ENCODE assay signal across 19 mouse cellular contexts in the genomic region with DNA sequence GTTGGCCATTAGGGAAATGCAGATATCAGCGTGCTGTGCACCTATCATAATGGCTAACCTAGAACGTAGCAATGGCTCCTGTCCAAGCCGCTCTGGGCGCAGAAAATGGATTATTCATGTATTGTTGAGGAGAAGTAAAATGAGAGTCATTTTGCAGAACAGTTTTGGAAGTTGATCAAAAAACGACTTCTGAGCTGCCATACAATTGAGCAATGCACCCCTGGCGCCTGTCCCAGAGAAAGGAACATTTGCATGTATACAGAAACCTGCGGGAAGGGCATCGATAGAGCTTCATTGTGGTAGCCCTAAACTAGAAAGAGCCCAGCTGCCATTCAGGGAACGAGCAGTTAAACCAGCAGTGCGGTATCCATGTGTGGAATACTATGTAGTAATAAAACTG. TPM values are rescaled to one million over a fixed set of nuclear protein-coding genes. Genes with fewer than 3 reads are reported as not detected.
DNase-seq lines count a peak whose midpoint lies in the region; ATAC-seq and TF ChIP-seq lines count a peak whose summit lies in the region.
"Had no signal": no experiment of that assay in that cellular context is flagged by ENCODE, and none has a peak within 500 bp of the region (broad histone marks: within the 10 kb centered on the region; RNA-seq: fewer than 3 reads in every experiment).

No protein-coding gene starts in this region.

- WGBS in midbrain, postnatal 0 days, result 58% methylated on average over 10 of the region's 10 CpGs
- WGBS in midbrain, embryonic 13.5 days, result 72% methylated on average over 10 of the region's 10 CpGs
- WGBS in intestine, embryonic 15.5 days, result 87% methylated on average over 10 of the region's 10 CpGs
- WGBS in heart, embryonic 11.5 days (ENCODE audit: insufficient replicate concordance), result 86% methylated on average over 10 of the region's 10 CpGs

- no peaks in the 10 kb centered on the region for H3K27me3 ChIP-seq in midbrain, postnatal 0 days (ENCODE audit: insufficient read depth, low read length)
- no peaks in the 10 kb centered on the region for H3K27me3 ChIP-seq in midbrain, embryonic 13.5 days
- no peaks in the 10 kb centered on the region for H3K27me3 ChIP-seq in intestine, embryonic 15.5 days (replicated peaks)
- no peaks in the 10 kb centered on the region for H3K27me3 ChIP-seq in heart, embryonic 11.5 days (ENCODE audit: control insufficient read depth, insufficient read depth, low read length)
- H3K27me3 ChIP-seq: heart, embryonic 15.5 days; liver, embryonic 12.5 days; neural tube, embryonic 13.5 days; Patski had no signal

- peaks cover 26% of the 10 kb centered on the region for H3K36me3 ChIP-seq in midbrain, postnatal 0 days (ENCODE audit: insufficient read depth, low read length)
- H3K36me3 ChIP-seq in midbrain, embryonic 13.5 days, result peaks cover 31% of the 10 kb centered on the region
- 0 out of 2 replicates have a peak, but pooled peaks cover 2% of the 10 kb centered on the region for H3K36me3 ChIP-seq in intestine, embryonic 15.5 days
- H3K36me3 ChIP-seq in heart, embryonic 11.5 days (ENCODE audit: control insufficient read depth, insufficient read depth, low read length), result peaks cover 2% of the 10 kb centered on the region

- no peak for DNase-seq in frontal cortex, postnatal 14 days (ENCODE audit: low spot score in 2 of 2)
- peak; percentile 38 for DNase-seq in midbrain, postnatal 0 days (ENCODE audit: low spot score)
- DNase-seq in brain, embryonic 14.5 days (ENCODE audit: low read depth), result peak; percentile 83
- peak; percentile 32 for DNase-seq in lung, postnatal 14 days
- DNase-seq: cerebellum, postnatal 10 days; gastrocnemius, postnatal 10 days; kidney, postnatal 25 days had no signal

- ATAC-seq in frontal cortex, adult (ENCODE audit: low TSS enrichment), result peak; percentile 44
- ATAC-seq in midbrain, postnatal 0 days (ENCODE audit: low FRiP score), result no peak
- no peak for ATAC-seq in midbrain, embryonic 13.5 days
- ATAC-seq in intestine, embryonic 15.5 days, result no peak
- no peak for ATAC-seq in heart, embryonic 11.5 days (replicated peaks; ENCODE audit: insufficient number of reproducible peaks, low FRiP score, low TSS enrichment)
- ATAC-seq: CD4-positive, CD25-positive, alpha-beta regulatory T cell, adult 4 months; liver, embryonic 12.5 days; Patski had no signal

- no peak overlapping the region for H3K9ac ChIP-seq in midbrain, postnatal 0 days (replicated peaks; ENCODE audit: low read length, poor library complexity, severe bottlenecking)
- H3K9ac ChIP-seq in midbrain, embryonic 13.5 days (replicated peaks), result no peak overlapping the region
- H3K9ac ChIP-seq in intestine, embryonic 15.5 days, result no peak overlapping the region
- H3K9ac ChIP-seq in heart, embryonic 11.5 days (ENCODE audit: low read depth, low read length), result no peak overlapping the region
- H3K9ac ChIP-seq: heart, embryonic 15.5 days; liver, embryonic 12.5 days; neural tube, embryonic 13.5 days had no signal

- H3K4me3 ChIP-seq in midbrain, postnatal 0 days (ENCODE audit: low read depth, low read length), result no peak overlapping the region
- H3K4me3 ChIP-seq in midbrain, embryonic 13.5 days (replicated peaks), result no peak overlapping the region
- no peak overlapping the region for H3K4me3 ChIP-seq in intestine, embryonic 15.5 days (replicated peaks)
- H3K4me3 ChIP-seq in heart, embryonic 11.5 days (ENCODE audit: low read depth, low read length), result no peak overlapping the region
- H3K4me3 ChIP-seq: heart, embryonic 15.5 days; left cerebral cortex, adult 2 months; liver, embryonic 12.5 days; neural tube, embryonic 13.5 days had no signal

- no peaks in the 10 kb centered on the region for H3K4me1 ChIP-seq in midbrain, postnatal 0 days (ENCODE audit: insufficient read depth, low read length)
- H3K4me1 ChIP-seq in midbrain, embryonic 13.5 days (replicated peaks), result no peaks in the 10 kb centered on the region
- H3K4me1 ChIP-seq in intestine, embryonic 15.5 days (replicated peaks), result no peaks in the 10 kb centered on the region
- no peaks in the 10 kb centered on the region for H3K4me1 ChIP-seq in heart, embryonic 11.5 days (ENCODE audit: control insufficient read depth, insufficient read depth, low read length)
- H3K4me1 ChIP-seq: heart, embryonic 15.5 days; liver, embryonic 12.5 days had no signal

- no peak overlapping the region for H3K27ac ChIP-seq in midbrain, postnatal 0 days (ENCODE audit: low read depth, low read length)
- H3K27ac ChIP-seq in midbrain, embryonic 13.5 days, result no peak overlapping the region
- H3K27ac ChIP-seq in intestine, embryonic 15.5 days, result no peak overlapping the region
- H3K27ac ChIP-seq in heart, embryonic 11.5 days (ENCODE audit: low read depth, low read length), result no peak overlapping the region
- H3K27ac ChIP-seq: heart, embryonic 15.5 days; left cerebral cortex, adult 2 months; liver, embryonic 12.5 days; neural tube, embryonic 13.5 days; stomach, postnatal 0 days had no signal

- no peak for TF ChIP-seq CTCF in midbrain, postnatal 0 days (IDR thresholded peaks at IDR 0.05)
- no peak for TF ChIP-seq CTCF in brain, embryonic 14.5 days (IDR thresholded peaks at IDR 0.05; ENCODE audit: borderline replicate concordance, extremely low read depth, insufficient read depth, insufficient read length)

- H3K4me2 ChIP-seq in midbrain, postnatal 0 days (ENCODE audit: low read depth, low read length, poor library complexity, severe bottlenecking), result no peak overlapping the region
- H3K4me2 ChIP-seq in midbrain, embryonic 13.5 days (replicated peaks), result no peak overlapping the region
- no peak overlapping the region for H3K4me2 ChIP-seq in intestine, embryonic 15.5 days (replicated peaks)
- no peak overlapping the region for H3K4me2 ChIP-seq in heart, embryonic 11.5 days
- H3K4me2 ChIP-seq: heart, embryonic 15.5 days; liver, embryonic 12.5 days; midbrain, embryonic 11.5 days; neural tube, embryonic 13.5 days had no signal

- no peaks in the 10 kb centered on the region for H3K9me3 ChIP-seq in midbrain, postnatal 0 days (ENCODE audit: low read length)
- no peaks in the 10 kb centered on the region for H3K9me3 ChIP-seq in midbrain, embryonic 13.5 days
- no peaks in the 10 kb centered on the region for H3K9me3 ChIP-seq in intestine, embryonic 15.5 days
- H3K9me3 ChIP-seq in heart, embryonic 11.5 days (replicated peaks; ENCODE audit: control insufficient read depth, low read length), result no peaks in the 10 kb centered on the region
- H3K9me3 ChIP-seq: heart, embryonic 15.5 days; liver, embryonic 12.5 days; neural tube, embryonic 13.5 days had no signal

- TF ChIP-seq POLR2A in brain, embryonic 14.5 days (IDR thresholded peaks at IDR 0.05; ENCODE audit: borderline replicate concordance, extremely low read depth, insufficient read depth, insufficient read length, poor library complexity, severe bottlenecking), result no peak

RNA-seq across cellular contexts. Expression of gene Lamtor3, which starts 18.2 kb away (rescaled TPM):
- 87.1 and 97.7 TPM in 2 replicates for total RNA-seq in midbrain, postnatal 0 days (2014; rRNA removed)
- polyA plus RNA-seq in midbrain, postnatal 0 days (2015; fragmentation: Nextera tagmentation; extraction: Ambion mirVana), result 113 and 122 TPM in 2 replicates
- 120 and 122 TPM in 2 replicates for polyA plus RNA-seq in midbrain, embryonic 13.5 days (2015; fragmentation: Nextera tagmentation; extraction: Ambion mirVana)
- 77.3 and 97.8 TPM in 2 replicates for polyA plus RNA-seq in brain, embryonic 14.5 days (2012; rRNA removed)
- 135 and 139 TPM in 2 replicates for polyA plus RNA-seq in intestine, embryonic 15.5 days (2015; fragmentation: Nextera tagmentation; extraction: Ambion mirVana)
- polyA plus RNA-seq in heart, embryonic 11.5 days (2014; fragmentation: Nextera tagmentation; extraction: Ambion mirVana), result 97.0 and 97.2 TPM in 2 replicates

RNA-seq across cellular contexts. Expression of gene Dnajb14, which starts 32.7 kb away (rescaled TPM):
- 23.1 and 24.3 TPM in 2 replicates for total RNA-seq in midbrain, postnatal 0 days (2014; rRNA removed)
- 16.9 and 17.2 TPM in 2 replicates for polyA plus RNA-seq in midbrain, postnatal 0 days (2015; fragmentation: Nextera tagmentation; extraction: Ambion mirVana)
- 9.4 and 12.1 TPM in 2 replicates for polyA plus RNA-seq in midbrain, embryonic 13.5 days (2015; fragmentation: Nextera tagmentation; extraction: Ambion mirVana)
- polyA plus RNA-seq in brain, embryonic 14.5 days (2012; rRNA removed), result 7.7 and 12.1 TPM in 2 replicates
- polyA plus RNA-seq in intestine, embryonic 15.5 days (2015; fragmentation: Nextera tagmentation; extraction: Ambion mirVana), result 13.5 and 14.0 TPM in 2 replicates
- 12.7 and 17.2 TPM in 2 replicates for polyA plus RNA-seq in heart, embryonic 11.5 days (2014; fragmentation: Nextera tagmentation; extraction: Ambion mirVana)

RNA-seq across cellular contexts. Expression of gene H2afz, which starts 35.9 kb away (rescaled TPM):
- total RNA-seq in midbrain, postnatal 0 days (2014; rRNA removed), result 327 and 404 TPM in 2 replicates
- polyA plus RNA-seq in midbrain, postnatal 0 days (2015; fragmentation: Nextera tagmentation; extraction: Ambion mirVana), result 573 and 609 TPM in 2 replicates
- 1,499 and 1,592 TPM in 2 replicates for polyA plus RNA-seq in midbrain, embryonic 13.5 days (2015; fragmentation: Nextera tagmentation; extraction: Ambion mirVana)
- 786 and 1,264 TPM in 2 replicates for polyA plus RNA-seq in brain, embryonic 14.5 days (2012; rRNA removed)
- polyA plus RNA-seq in intestine, embryonic 15.5 days (2015; fragmentation: Nextera tagmentation; extraction: Ambion mirVana), result 1,494 and 1,747 TPM in 2 replicates
- polyA plus RNA-seq in heart, embryonic 11.5 days (2014; fragmentation: Nextera tagmentation; extraction: Ambion mirVana), result 1,327 and 1,370 TPM in 2 replicates

Comparison
In these comparisons a context has a peak if more than half of its experiments do, and no peak if none do; other contexts are left out.
1. DNase-seq: peak in midbrain, postnatal 0 days (single experiment), brain, embryonic 14.5 days (single experiment) and lung, postnatal 14 days (single experiment); none in frontal cortex, postnatal 14 days (0 of 2).